Mouse (Mus musculus) CD4-positive, CD25-positive, alpha-beta regulatory T cell, adult 2 months (primary cell): ENCODE measurements around the gene Mthfd1.
"Not testable (repeated sequence)": the region's sequence is repeated elsewhere in the genome, so short reads cannot be mapped to it uniquely, and the experiment has no call there.

Experiments used
- DNase-seq: peaks from one replicate; pipeline ENCODE4 v3.0.0-alpha.2; 2012; ENCODE audit warnings: low read depth, low spot score

The Mthfd1 gene

DNA sequence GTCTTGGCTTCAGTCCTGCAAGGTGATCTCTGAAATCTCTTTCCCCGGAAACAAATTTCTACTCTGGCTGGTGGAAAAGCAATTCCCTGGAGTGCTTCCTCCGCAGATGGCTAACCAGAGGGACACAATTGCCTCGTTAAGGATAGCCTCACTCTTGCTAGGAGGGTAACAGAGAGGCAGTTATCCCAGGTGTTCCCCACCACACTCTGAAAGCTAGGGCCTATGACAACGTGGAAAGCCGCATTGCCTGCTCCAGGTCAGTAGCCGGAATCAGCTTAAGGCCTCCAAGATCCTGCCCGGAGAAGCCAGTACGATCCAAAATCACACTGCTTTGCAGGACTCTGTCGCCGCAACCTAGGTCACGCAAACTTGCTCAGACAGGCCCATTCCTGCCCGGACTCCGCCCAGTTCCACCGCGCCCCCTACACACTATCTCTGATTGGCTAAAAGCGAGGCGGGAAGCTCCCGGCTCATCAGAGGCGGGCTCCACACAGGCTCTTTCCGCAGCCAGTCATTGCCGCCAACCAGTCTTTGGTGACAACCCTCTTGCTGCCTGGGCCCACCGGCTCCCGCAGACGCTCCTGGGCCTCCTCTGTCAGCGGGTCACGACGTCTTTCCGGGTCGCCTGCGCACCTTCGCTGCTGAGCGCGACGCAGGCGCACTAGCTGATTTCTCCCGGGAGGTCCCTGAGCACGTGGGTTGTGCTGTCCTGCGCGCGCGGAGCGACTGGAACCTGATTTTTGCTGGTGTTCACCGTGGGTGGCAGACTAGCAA lies at the start of gene Mthfd1:
Gene Mthfd1, plus strand, starts transcription at position 574 of the 774 bp plus-strand sequence.
- DNase-seq = peak; percentile 97

DNA sequence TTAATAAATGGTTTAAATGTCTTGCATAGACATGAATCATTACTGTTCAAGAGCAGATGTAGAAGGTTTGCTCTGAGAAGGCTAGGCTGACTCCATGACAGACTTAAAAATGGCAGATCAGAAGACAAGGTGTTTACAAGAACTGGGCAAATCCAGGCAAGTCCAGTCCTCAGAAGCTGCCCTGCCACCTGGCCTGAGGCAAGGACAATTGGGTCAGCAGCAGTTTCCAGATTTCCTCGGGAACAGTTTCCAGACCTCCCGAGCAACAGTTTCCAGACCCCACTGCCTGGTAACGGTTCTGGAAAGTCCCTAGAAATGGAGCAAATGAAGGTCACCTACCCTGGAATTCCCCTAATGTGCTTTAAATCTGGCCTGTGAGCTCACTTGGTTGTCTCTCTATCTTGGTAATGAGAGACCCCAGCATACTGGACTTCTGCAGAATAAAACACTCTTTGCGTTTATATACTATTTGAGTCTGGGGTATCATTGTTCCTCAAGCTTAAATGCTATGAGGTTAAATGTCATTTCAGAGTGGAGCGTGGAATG lies 45.6 kb upstream of the Mthfd1 start:
- DNase-seq = no peak

DNA sequence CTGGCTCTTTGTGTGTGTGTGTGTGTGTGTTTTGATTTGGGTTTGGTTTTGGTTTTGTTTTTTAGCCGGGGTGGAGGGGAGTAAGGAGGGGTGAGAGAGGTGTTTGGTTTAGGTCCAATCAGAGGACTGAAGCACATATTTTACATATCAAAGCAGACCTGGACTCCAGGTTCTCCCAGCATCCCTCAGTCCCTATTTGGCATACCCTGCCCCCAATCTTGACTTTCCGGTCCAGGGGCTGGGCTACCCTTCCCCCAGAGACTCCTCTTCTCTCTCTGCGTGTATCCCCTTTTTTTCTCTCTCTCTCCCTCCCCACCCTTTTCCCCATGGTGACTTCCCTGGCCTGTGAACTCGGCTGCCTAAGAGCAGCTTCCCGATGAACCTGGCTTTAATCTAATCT lies 40.0 kb upstream of the Mthfd1 start:
- DNase-seq = no peak

DNA sequence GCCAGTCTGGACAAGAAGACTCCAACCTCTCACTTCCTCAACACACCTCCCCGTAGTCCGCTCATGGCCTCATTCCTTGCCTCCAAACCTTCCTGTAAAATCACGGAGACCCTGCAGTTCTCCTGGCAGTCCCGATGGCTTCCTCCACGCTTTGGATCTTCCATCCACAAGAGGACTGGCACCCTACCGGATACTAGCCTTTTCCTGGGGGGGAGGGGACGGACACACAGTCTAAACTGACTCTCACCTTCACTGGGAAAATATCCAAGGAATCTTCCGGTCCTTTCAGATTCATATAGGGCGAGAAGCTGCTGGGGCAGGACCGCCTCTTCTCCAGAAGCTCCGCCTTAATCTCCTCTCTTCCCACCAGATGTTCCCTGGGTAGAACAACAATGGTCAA lies 38.4 kb upstream of the Mthfd1 start:
- DNase-seq = no peak

DNA sequence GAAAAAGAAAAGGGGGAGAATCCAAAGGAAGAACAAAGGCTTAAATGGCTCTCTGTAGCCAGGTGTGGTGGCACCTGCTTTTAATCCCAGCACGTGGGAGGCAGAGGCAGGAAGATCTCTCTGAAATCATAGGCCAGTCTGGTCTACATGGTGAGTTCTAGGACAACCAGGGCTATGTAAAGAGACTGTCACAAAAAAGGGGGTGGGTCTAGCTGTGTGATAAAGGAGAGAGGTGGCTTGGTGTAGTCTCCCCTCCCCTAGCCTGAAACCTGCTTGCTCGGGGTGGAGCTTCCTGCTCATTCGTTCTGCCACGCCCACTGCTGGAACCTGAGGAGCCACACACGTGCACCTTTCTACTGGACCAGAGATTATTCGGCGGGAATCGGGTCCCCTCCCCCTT lies 33.0 kb upstream of the Mthfd1 start:
- DNase-seq = not testable (repeated sequence)

DNA sequence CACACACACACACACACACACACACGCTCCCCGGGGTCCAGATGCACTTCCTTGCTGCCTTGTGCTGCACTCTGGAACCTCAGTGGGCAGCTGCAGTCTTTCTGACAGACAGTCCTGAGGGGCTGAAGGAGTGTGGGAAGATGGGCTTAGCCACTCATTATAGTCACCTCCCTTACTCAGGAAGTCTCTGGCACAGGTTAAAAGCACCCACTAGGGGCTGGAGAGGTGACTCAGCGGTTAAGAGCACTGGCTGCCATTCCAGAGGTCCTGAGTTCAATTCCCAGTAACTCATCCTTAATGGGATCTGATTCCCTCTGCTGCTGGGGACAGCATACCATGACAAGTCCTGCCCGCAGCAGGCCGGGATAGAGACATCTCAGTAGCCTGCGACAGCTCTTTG lies 24.5 kb upstream of the Mthfd1 start:
- no peak for DNase-seq

DNA sequence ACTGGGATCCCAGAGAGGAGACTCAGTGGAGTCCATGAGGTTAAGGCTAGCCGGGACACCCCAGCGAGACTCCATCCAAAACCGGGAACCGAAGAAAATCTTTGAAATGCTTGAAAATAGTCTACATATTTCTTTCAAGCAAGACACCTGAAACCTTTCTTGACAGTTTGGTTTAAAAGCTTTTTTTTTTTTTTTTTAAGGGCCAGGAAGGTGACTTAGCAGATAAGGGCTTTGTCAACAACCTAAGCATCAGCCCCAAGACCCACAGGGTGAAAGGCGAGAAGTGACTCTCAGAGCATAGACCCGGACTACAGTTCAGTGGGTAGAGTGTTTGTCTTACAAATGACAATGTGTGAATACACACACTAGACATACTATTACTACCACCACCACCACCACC lies 19.8 kb upstream of the Mthfd1 start:
- DNase-seq = no peak

DNA sequence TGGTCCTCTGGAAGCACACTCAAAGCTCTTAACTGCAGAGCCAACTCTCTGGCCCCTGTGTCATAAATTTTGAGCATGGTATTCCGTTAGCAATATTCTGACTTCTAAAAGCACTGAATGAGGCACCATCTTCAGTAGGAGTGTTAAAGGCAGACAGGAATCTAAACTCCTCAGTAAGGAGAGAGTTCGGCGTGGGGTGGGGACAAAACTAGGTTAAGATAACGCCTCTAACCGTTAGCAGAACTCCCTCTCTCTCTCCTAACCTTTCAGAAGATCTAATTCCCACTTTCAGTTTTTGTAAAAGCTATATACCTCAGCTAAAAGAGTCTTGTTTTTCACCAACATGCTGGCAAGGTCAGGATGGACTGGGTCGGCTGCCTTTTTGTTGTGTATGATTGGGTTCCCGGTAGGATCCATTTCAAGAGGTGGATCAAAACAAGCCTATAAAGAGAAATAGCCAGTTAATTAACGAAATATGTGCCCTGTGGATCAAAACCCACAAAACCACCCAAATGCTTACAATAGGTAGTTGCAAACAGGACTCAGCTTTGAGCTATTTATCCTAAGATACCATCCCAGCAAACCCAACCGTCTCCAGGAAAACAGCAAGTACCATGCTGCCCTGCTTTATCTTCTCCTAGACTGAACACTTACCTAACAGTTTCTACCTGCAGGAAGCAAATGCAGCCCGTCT lies 15.8 kb upstream of the Mthfd1 start:
- no peak for DNase-seq

DNA sequence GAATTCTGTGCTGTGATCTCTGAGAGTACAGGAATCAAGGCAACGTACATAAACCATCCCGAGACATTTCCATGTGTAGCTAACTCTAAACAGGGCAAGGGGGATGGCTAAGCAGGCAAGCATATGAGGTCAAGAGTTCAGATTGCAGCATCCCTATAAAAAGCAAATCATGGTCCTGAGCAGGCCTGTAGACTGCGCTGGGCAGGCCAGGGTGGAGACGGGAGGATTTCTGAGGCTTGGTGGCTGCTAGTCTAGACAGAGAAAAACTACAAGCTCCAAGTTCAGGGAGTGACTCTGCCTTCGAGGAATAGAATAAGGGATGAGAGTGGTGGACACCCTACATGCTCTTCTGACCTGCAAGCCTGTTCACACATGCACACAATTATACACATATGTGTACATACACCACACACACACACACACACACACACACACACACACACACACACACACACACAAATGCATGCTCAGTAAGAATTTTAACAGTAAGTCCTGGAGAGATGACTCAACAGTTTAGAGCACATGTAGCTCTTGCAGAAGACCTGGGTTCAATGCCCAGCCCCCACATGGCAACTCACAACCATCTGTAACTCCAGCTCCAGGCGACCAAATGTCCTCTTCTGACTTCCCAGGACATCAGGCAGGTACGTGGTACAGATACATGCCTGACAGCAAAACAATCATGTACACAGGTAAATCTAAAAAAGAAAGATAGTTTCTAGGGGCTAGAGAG lies 15.1 kb upstream of the Mthfd1 start:
- no peak for DNase-seq

DNA sequence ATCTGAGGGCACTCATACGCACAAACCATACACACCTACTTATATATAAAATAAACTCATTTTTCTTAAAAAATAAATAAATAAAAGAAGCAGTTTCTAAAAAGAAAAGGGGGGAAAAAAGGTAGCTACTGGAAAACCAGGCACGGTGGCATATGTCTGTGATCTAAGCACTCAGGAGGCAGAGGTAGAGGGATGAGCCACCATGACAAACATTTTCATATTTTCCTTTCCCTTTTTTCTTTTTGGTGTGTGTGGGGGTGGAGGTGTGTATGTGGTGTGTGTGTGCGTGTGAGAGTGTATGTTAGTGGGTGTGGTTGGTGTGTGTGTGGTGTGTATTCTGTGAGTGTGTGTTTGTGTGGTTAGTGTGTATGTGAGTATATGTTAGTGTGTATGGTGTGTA lies 14.4 kb upstream of the Mthfd1 start:
- no peak for DNase-seq

DNA sequence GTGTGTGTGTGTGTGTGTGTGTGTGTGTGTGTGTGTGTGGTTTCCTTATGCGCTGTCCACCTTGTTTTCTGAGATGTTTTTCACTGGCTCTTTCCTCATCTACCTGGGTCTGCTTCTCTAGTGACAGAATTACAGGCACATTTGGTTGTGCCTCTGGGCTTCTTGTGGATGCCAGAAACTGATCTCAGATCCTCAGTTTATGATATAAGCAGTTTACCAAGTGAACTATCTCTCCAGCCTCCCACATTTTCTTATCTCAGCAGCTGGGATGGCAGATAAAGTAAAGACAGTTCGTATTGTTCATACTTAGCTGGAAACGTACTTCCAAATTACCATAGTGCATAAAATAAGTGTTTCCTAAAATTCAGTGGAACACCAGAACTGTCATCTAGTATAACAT lies 14.0 kb upstream of the Mthfd1 start:
- DNase-seq = no peak

DNA sequence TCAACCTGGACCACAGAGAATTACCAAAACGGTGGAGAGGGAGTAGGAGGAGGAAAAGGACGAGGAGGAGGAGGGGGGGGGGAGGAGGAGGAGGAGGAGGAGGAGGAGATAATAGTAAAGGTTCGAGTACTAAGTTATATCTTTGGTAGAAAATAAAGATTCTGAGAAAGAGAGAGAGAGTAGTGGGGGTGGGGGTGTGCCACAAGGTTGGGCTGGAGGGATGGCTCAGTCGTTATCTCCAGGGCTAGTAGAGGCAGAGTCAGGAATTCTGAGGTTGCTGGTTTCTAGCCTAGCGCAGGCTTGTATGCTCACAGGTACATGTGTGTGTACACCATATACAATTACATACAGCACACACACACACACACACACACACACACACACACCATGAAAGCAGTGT lies 13.3 kb upstream of the Mthfd1 start:
- DNase-seq = no peak

DNA sequence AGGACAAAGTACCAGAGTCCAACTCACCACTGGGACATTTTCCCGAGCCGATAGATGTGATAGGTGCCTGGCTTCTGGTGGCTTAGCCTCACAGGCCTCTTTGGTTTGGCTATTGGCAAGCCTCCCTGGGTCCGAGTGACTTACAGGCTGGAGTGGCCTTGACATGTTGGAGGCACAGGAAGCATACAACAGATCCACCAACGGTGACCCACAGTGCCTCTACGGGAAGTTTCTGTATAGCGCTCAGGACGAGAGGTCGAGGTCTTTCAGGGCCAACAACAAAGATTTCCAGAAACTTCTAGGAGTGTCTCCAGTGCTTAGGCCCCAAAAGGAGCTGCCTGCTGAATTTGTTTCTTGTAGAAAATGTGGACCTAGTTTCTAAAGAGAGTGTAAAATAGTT lies 10.1 kb upstream of the Mthfd1 start:
- no peak for DNase-seq

DNA sequence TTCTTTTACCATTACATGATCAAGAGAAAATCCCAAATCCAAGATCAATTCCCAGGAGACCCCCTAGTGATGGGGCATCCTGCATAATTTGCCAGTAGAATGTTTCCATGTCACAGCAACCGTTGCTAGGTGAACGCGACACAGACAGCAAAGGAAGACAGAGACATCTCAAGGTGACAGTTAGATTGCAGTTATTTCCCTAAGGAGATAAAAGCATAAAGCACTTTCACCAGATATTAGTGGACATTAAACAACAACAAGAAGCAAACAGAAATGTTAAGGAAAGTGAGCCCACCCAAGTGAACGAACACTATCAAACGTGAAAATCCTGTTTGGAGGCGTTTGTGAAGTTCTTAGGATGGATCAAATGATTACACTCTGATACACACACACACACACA lies 8.5 kb upstream of the Mthfd1 start, which contains the start of gene Tex21:
Gene Tex21, minus strand, starts transcription at position 101 of the 400 bp plus-strand sequence.
- DNase-seq = no peak

DNA sequence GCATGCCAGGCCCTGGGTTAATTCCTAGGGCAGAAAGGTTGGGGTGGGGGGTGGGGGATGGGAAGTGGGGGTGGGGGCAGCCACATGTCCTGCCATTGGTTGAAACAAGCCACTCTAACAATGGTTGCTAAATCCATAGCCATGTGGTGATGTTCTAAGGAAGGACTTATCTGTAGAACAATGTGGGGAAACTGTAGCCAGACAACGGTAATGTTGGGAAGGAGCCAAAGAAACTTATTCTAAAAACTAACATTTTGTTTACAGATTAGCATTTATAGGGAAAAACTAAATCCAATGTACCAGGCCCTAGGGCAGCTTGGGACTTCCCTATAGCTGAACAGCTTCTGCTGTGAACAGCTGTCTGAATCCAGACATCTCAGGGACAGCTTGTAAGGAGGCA lies 2.0 kb upstream of the Mthfd1 start:
- no peak for DNase-seq

DNA sequence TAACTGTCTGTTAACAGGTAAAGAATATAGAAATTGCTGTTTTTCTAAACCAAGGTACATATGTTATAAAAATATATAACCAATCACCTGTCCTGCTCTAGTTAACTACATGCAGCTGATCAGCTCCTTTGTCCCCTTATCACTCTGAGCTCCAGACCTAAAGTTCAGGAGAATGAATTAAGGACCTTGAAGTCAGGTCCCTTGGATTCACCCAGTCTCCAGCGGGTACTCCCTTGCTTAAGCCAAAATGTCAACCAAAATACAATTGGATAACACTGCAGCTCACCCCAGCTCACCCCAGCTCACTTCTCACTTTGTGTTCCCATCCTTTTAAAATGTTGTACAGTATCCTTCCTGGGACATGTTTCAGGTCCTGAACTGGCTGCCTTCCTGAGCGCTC lies 1.5 kb upstream of the Mthfd1 start:
- DNase-seq = no peak

DNA sequence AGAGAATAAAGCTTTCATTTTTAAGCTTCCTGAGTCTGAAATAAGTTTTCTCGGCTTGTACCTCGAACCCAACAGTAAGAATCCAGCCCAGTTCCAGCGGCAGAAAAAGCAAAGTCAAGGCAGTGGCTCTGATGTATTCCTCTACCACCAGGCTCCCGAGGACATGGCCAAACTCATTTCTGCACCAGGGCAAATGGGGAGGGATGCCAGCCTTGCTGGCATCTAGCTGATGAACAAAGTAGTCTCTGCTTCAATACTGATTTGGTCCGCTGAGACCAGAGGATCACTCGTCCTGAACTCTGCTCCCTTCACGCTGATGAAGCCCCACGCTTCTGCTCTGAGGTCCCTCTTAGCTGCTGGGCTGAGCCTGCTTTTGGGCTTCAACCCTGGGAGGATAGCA lies 1.1 kb upstream of the Mthfd1 start:
- DNase-seq = peak; percentile 7

DNA sequence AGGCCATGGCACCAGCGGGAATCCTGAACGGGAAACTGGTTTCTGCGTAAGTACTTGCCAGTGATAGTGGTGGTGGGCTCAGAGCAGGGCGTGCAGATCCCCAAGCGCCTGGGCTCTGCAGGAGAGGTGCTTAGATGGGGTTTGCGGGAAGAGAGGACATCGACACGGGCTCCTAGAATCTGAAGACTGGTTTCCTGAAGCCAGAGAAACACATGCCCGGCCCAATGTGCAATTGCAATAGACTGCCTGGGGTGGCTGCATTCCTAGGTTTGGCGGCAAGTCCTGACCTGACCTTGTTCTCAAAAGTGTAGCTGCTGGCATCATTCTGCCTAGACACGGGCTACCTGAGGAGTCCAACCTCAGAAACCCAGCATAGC lies 389 bp downstream of the Mthfd1 start:
- no peak for DNase-seq

DNA sequence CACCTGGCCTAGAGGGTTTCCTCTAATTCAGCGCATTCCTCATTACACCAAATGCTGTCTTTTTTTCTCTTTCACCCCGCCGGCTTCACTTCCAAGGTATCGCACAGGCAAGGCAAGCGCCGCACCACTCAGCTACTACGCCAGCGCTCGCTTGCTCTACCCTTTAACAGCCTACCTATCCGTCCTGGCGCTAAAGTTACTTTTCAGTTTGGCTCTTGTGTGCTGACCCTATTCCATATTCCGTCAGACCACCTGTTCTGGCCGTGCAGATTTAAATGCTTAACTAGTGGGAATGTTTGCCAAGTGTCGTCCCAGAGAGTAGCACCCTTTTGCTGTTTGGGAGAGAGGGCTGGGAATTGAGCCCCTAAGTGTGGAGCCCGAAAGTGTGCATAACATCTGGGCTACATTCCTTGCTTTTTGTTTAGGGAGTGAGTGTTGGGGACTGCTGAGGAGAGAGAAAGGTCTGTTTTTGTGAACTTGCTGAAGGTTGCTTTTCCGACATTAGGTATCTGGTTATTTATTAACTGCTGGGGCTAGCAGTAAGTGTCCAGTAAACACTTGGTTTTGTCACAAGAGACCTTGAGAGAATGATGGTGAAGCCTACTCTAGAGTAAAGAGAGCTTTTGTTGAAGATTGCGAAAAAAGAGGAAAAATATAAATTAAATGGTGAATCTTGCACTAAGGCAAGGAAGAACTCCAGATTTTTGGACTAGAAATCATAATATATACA lies 1.2 kb downstream of the Mthfd1 start:
- DNase-seq = peak; percentile 42

DNA sequence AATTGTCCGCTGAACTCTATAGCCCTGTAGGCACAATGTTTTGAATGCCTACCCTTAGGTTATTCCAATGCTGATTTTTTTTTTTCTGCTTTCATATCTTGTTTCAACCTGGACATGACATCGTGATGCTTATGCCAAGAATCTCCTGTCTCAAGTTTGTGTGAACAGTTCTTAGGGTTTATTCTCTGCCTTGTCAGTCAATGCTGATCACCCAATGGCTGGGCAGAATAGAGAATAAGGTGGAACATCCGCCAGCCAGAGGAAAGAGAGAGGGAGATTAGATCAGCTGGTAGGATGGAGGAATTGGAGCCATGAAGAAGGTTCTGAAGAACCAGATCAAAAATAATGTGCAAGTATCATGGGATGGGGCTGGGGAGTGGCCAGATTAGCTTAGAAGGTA lies 5.6 kb downstream of the Mthfd1 start:
- DNase-seq = no peak

DNA sequence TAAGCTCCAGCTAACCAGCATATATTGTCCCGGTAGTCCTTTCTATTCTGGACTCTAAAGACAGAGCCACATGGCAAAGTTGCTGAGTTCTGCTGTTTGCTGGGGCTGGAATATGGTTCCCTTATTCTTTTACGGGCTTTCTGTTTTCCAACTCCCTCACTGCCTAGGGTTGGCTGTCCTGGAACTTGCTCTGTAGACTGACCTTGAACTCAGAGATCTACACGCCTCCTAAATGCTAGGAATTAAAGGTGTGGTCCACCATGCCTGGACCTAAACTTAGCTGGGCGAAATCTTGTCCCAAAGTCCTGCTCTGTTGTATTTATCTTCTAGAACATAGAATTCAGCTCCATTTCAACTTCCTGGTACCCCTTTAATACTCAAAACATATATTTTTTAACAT lies 6.5 kb downstream of the Mthfd1 start:
- no peak for DNase-seq

DNA sequence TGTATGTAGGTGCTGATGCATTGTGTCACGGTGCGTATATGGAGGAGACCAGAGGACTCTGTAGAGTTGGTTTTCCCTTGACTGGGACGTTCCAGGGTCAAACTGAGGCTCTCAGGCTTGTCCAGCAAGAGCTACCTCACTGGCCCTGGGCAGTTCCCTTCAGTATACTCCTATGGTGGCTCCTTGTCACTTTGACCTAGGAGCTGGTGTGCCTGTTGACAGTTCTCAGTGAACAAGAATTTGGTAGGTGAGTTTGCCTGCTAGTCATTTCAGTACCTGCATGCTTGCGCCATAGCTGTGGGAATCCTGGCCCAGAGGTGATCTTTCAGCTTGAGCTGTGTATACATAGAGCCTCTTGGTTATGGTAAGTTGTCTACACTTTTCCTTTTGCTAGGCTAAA lies 7.8 kb downstream of the Mthfd1 start:
- DNase-seq = no peak
